Mouse (Mus musculus): ENCODE measurements around the gene Zfp87. TPM values are rescaled to one million over a fixed set of nuclear protein-coding genes. Genes with fewer than 3 reads are reported as not detected.

The Zfp87 gene
- polyA plus RNA-seq, 1 experiment: 43.7 TPM

DNA sequence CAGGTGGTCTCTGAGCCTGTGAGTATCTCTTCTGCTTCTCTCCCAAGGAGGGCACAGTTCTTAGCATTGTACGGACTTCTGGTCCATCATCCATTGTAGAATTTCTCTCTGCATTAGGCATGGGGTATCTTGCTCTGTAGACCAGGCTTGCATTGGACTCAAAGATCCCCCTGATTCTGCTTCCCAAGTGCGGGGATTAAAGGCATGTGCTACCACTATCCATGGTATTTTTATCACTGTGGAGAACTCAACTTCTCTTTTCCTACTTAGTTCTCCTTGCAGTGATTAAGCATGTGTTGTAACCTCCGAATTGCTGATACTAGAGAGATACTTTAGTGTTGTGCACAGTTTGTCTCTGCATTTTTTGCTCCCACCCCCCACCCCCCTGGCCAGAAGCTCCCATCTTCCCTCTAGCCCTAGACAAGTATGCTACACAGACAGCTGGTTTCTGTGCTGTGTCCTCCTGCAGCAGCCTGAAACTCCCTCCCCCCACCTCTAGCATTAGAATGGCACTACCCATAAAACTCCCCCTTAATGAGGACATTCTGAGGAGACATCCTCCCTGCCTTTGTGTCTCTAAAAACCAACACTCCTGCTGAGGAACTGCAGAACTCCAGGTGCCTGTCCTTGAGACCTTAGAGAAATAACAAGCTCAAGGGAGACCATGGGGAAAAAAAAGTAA lies 1.2 kb upstream of the Zfp87 start:
- no peak overlapping the region for H3K4me3 ChIP-seq (ENCODE audit: control insufficient read depth, insufficient read depth, low read length)
- DNase-seq: no peak
- H3K27me3 ChIP-seq (ENCODE audit: control insufficient read depth, insufficient read depth, low read length): no peaks in the 10 kb centered on the region
- TF ChIP-seq POLR2A (IDR thresholded peaks at IDR 0.05; ENCODE audit: control insufficient read depth, extremely low read depth, insufficient read depth, low read length, poor library complexity): no peak
- TF ChIP-seq CTCF (IDR thresholded peaks at IDR 0.05; ENCODE audit: borderline replicate concordance, control insufficient read depth, extremely low read depth, insufficient read depth, low read length, poor library complexity): no peak
- peaks cover 5% of the 10 kb centered on the region; the same call in 1 of the 2 replicates for H3K4me1 ChIP-seq (replicated peaks; ENCODE audit: control insufficient read depth, insufficient read depth, low read length)
- no peaks in the 10 kb centered on the region for H3K36me3 ChIP-seq (ENCODE audit: control insufficient read depth, insufficient read depth, low read length)
- WGBS: 91% methylated on average over 3 of the region's 3 CpGs
- H3K27ac ChIP-seq (ENCODE audit: control insufficient read depth, insufficient read depth, low read length): no peak overlapping the region

DNA sequence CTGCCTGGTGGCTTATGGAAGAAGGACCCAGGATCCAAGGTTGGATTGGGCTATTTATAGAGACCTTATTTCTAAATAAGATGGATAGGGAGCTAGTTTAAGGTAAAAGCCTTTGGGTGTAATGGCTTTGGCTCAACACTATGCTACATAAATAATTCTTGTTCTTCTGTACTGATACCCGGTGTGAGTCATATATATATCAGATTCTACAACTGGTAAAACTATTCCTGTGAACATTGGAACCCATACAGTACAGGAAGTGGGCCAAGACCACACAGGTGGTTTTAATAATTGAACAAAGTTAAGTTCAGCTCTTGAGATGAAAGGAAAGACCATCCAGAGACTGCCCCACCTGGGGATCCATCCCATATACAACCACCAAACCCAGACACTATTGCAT lies 25.1 kb downstream of the Zfp87 start:
- Histone ChIP-seq H3K4me1 (replicated peaks; ENCODE audit: control insufficient read depth, insufficient read depth, low read length) (peaks cover 10% of the 10 kb centered on the region), H3K4me3 (ENCODE audit: control insufficient read depth, insufficient read depth, low read length) (no peak overlapping the region), H3K27ac (ENCODE audit: control insufficient read depth, insufficient read depth, low read length) (no peak overlapping the region), H3K27me3 (ENCODE audit: control insufficient read depth, insufficient read depth, low read length) (no peaks in the 10 kb centered on the region), H3K36me3 (ENCODE audit: control insufficient read depth, insufficient read depth, low read length) (no peaks in the 10 kb centered on the region)
- WGBS: 100% methylated on average over 1 of the region's 1 CpGs
- DNase-seq: no peak
- TF ChIP-seq CTCF (IDR thresholded peaks at IDR 0.05; ENCODE audit: borderline replicate concordance, control insufficient read depth, extremely low read depth, insufficient read depth, low read length, poor library complexity) (no peak), POLR2A (IDR thresholded peaks at IDR 0.05; ENCODE audit: control insufficient read depth, extremely low read depth, insufficient read depth, low read length, poor library complexity) (no peak)

DNA sequence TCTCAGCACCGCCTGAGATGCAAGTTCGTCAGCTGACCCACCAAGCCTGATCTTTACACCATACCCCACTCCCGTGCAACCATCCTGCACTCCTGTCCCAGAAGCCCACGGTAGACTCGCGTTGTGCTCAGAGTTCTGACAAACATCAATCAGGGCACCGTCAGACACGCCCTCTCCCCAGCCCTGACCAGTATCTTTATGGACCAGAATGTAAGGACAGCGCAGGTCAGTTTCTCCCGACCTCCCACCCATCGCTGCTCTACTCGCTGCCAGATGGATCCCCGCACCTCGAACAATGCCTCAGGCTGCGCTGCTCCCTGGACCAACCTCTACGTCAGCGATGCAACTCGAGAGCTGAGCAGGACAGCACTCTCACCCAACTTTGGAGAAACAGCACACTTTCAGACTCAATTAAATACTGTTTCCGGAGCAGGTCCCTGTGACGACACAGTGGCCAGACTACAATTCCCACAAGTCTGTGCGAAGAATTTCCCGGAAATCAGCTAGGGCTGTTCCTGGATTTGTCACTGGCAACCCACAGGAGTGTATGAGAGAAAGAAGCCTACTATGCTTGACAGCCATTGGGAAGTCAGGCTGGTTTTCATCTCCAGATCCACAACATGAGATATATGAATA lies 25.8 kb downstream of the Zfp87 start, which contains the start of gene Zfp58:
Gene Zfp58, minus strand, starts transcription at position 472 of the 636 bp plus-strand sequence.
- TF ChIP-seq CTCF (IDR thresholded peaks at IDR 0.05; ENCODE audit: borderline replicate concordance, control insufficient read depth, extremely low read depth, insufficient read depth, low read length, poor library complexity) (no peak), POLR2A (IDR thresholded peaks at IDR 0.05; ENCODE audit: control insufficient read depth, extremely low read depth, insufficient read depth, low read length, poor library complexity) (peak; percentile 24; the same call in 1 of the 2 replicates)
- H3K36me3 ChIP-seq (ENCODE audit: control insufficient read depth, insufficient read depth, low read length): no peaks in the 10 kb centered on the region; the same call in 1 of the 2 replicates
- H3K27me3 ChIP-seq (ENCODE audit: control insufficient read depth, insufficient read depth, low read length): no peaks in the 10 kb centered on the region
- DNase-seq: peak; percentile 88
- H3K4me1 ChIP-seq (replicated peaks; ENCODE audit: control insufficient read depth, insufficient read depth, low read length): peaks cover 10% of the 10 kb centered on the region
- H3K4me3 ChIP-seq (ENCODE audit: control insufficient read depth, insufficient read depth, low read length): peak within 1 kb of the TSS; percentile 66
- H3K27ac ChIP-seq (ENCODE audit: control insufficient read depth, insufficient read depth, low read length): 0 out of 2 replicates have a peak within 1 kb of the TSS, but pooled peaks have one; percentile 1
- 1% methylated on average over 22 of the region's 22 CpGs for WGBS

DNA sequence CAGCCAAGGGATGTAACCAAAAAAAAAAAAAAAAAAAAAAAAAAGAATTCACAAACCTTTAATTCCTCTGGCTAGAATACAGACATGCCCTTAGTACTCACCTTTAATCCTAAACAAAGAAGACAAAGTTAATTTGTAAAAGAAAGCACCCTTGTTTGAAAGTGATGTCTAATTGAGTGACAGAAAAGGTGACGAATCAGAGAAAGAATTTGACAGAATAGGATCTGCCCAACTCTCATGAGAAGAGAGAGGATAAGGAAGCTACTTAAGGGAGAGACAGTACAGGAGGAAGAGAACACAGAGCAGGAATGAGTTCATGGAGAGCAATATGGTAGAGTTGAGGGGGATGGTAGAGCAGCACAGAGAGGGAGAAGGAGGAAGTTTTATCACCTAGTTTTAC lies 30.3 kb downstream of the Zfp87 start:
- DNase-seq: no peak
- H3K4me1 ChIP-seq (replicated peaks; ENCODE audit: control insufficient read depth, insufficient read depth, low read length): peaks cover 10% of the 10 kb centered on the region
- H3K27me3 ChIP-seq (ENCODE audit: control insufficient read depth, insufficient read depth, low read length): no peaks in the 10 kb centered on the region
- H3K4me3 ChIP-seq (ENCODE audit: control insufficient read depth, insufficient read depth, low read length): no peak overlapping the region
- 88% methylated on average over 1 of the region's 1 CpGs for WGBS
- peaks cover 22% of the 10 kb centered on the region for H3K36me3 ChIP-seq (ENCODE audit: control insufficient read depth, insufficient read depth, low read length)
- TF ChIP-seq CTCF (IDR thresholded peaks at IDR 0.05; ENCODE audit: borderline replicate concordance, control insufficient read depth, extremely low read depth, insufficient read depth, low read length, poor library complexity): no peak
- TF ChIP-seq POLR2A (IDR thresholded peaks at IDR 0.05; ENCODE audit: control insufficient read depth, extremely low read depth, insufficient read depth, low read length, poor library complexity): no peak
- H3K27ac ChIP-seq (ENCODE audit: control insufficient read depth, insufficient read depth, low read length): no peak overlapping the region

DNA sequence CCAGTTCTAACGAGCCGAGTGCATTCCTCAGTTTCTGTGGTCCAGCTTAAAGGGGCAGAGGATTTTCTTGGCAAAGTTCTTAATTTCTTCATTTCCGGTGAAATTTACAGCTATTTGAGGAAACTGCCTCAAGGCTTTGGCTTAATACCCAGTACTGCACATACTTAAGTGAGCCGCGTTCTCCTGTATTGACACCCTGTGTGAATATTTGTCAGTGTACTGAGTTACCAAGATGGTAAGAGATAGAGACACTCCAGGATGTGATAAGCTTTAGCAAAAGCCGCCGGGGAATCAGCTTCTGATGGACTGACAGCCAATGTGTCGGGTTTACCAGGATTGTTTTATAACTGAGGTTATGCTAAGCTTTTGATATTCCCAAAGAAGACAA lies 41.6 kb downstream of the Zfp87 start:
- Histone ChIP-seq H3K4me3 (ENCODE audit: control insufficient read depth, insufficient read depth, low read length) (peak overlapping the region; percentile 31), H3K4me1 (replicated peaks; ENCODE audit: control insufficient read depth, insufficient read depth, low read length) (no peaks in the 10 kb centered on the region), H3K27ac (ENCODE audit: control insufficient read depth, insufficient read depth, low read length) (0 out of 2 replicates have a peak overlapping the region, but pooled peaks have one; percentile 30), H3K27me3 (ENCODE audit: control insufficient read depth, insufficient read depth, low read length) (no peaks in the 10 kb centered on the region), H3K36me3 (ENCODE audit: control insufficient read depth, insufficient read depth, low read length) (0 out of 2 replicates have a peak, but pooled peaks cover 4% of the 10 kb centered on the region)
- DNase-seq: no peak
- TF ChIP-seq POLR2A (IDR thresholded peaks at IDR 0.05; ENCODE audit: control insufficient read depth, extremely low read depth, insufficient read depth, low read length, poor library complexity) (no peak), CTCF (IDR thresholded peaks at IDR 0.05; ENCODE audit: borderline replicate concordance, control insufficient read depth, extremely low read depth, insufficient read depth, low read length, poor library complexity) (no peak)
- WGBS: 40% methylated on average over 8 of the region's 8 CpGs

DNA sequence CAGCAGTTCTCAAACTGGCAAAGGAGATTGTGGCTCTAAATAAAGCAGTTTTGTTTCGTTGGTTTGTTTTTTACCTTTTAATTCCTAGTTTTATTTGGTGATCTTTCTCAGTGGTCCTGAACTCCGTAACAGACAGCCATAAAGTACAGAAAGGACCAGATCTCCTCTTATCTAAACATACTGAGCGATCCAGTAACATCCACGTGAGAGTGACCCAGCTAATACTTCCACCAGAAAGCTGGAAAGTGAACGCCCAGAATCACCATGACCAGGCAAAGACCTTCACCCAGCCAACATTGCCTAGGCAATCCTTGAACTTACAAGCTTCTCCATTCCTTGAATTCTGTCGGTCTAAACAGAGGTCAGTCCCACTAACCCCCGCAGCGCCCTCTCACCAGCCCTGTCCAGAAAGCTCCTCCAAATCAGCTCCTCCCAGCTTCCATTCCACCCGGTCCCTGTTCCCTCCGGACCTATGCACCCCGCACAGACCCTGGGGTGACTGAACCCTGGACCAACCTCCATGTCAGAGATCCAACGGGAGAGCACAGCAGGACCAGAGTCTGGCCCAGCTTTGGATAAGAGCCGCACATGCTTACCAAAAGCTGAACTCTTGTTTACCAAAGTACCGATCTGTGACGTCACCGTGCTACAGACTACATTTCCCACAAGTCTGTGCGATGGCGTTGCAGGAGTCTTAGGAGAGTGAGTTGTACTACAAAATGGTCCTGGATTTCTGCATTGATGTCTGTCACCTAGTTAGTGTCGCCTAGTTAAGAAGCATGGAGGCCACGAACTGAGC lies 42.2 kb downstream of the Zfp87 start, which contains the start of gene Zfp874b:
Gene Zfp874b, minus strand, starts transcription at position 634 of the 799 bp plus-strand sequence.
- Histone ChIP-seq H3K4me1 (replicated peaks; ENCODE audit: control insufficient read depth, insufficient read depth, low read length) (no peaks in the 10 kb centered on the region), H3K27ac (ENCODE audit: control insufficient read depth, insufficient read depth, low read length) (peak within 1 kb of the TSS; percentile 30; the same call in 1 of the 2 replicates), H3K4me3 (ENCODE audit: control insufficient read depth, insufficient read depth, low read length) (peak within 1 kb of the TSS; percentile 92), H3K36me3 (ENCODE audit: control insufficient read depth, insufficient read depth, low read length) (0 out of 2 replicates have a peak, but pooled peaks cover 4% of the 10 kb centered on the region), H3K27me3 (ENCODE audit: control insufficient read depth, insufficient read depth, low read length) (no peaks in the 10 kb centered on the region)
- DNase-seq: peak; percentile 88
- 1% methylated on average over 20 of the region's 20 CpGs for WGBS
- TF ChIP-seq POLR2A (IDR thresholded peaks at IDR 0.05; ENCODE audit: control insufficient read depth, extremely low read depth, insufficient read depth, low read length, poor library complexity) (no peak), CTCF (IDR thresholded peaks at IDR 0.05; ENCODE audit: borderline replicate concordance, control insufficient read depth, extremely low read depth, insufficient read depth, low read length, poor library complexity) (no peak)

Measured in thymus, adult 2 months (tissue).